Mouse (Mus musculus): ENCODE data around the gene Acoxl. TPM values are rescaled to one million over a fixed set of nuclear protein-coding genes. Genes with fewer than 3 reads are reported as not detected.
A peak's percentile ranks its signal among the peaks of the same experiment; 100 is the strongest.

Gene Acoxl
- polyA plus RNA-seq, 1 experiment = not detected

- Histone ChIP-seq H3K27me3 (replicated peaks; ENCODE audit: control insufficient read depth, insufficient read depth, low read length) (no peaks in the 10 kb centered on the region), H3K27ac (ENCODE audit: insufficient read depth, low read depth, low read length) (no peak overlapping the region), H3K4me3 (ENCODE audit: insufficient read depth, low read depth, low read length) (no peak overlapping the region), H3K36me3 (ENCODE audit: control insufficient read depth, insufficient read depth, low read length) (no peaks in the 10 kb centered on the region), H3K4me1 (ENCODE audit: control insufficient read depth, insufficient read depth, low read length) (peaks cover 2% of the 10 kb centered on the region; the same call in 1 of the 2 replicates)
- TF ChIP-seq CTCF (conservative IDR thresholded peaks at IDR 0.05; ENCODE audit: insufficient read depth, insufficient read length, low read depth, low read length) = no peak
- no peak for TF ChIP-seq POLR2A (IDR thresholded peaks at IDR 0.05; ENCODE audit: low read depth, low read length)
- DNase-seq = no peak
- WGBS = 81% methylated on average over 22 of the region's 22 CpGs
Observed at GRCm38 (mm10) chr2:128137480-128138276, 299.0 kb downstream of the Acoxl start.

DNA sequence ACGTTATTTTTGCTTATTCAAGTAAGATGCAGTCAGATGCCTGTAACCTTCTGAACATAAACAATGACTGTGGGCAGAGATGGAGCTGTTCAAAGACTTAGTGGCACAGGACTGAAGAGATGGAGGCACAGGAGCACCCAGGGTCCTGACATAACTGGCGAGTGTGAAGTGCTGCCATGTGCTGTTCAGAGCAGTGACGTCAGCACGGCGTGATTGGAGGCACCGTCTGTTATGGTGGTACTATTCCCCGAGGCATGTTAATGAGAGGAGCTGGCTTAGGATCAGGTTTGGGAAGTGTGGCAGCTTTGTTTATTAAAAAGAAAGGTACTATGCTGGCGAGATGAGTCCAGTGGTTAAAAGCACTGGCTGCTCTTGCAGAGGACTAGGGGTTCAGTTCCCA is 300.2 kb downstream of the Acoxl start:
- peaks cover 2% of the 10 kb centered on the region; the same call in 1 of the 2 replicates for H3K4me1 ChIP-seq (ENCODE audit: control insufficient read depth, insufficient read depth, low read length)
- WGBS = 79% methylated on average over 8 of the region's 8 CpGs
- no peaks in the 10 kb centered on the region for H3K27me3 ChIP-seq (replicated peaks; ENCODE audit: control insufficient read depth, insufficient read depth, low read length)
- DNase-seq = no peak
- H3K27ac ChIP-seq (ENCODE audit: insufficient read depth, low read depth, low read length) = no peak overlapping the region
- H3K36me3 ChIP-seq (ENCODE audit: control insufficient read depth, insufficient read depth, low read length) = no peaks in the 10 kb centered on the region
- no peak for TF ChIP-seq CTCF (conservative IDR thresholded peaks at IDR 0.05; ENCODE audit: insufficient read depth, insufficient read length, low read depth, low read length)
- TF ChIP-seq POLR2A (IDR thresholded peaks at IDR 0.05; ENCODE audit: low read depth, low read length) = no peak
- H3K4me3 ChIP-seq (ENCODE audit: insufficient read depth, low read depth, low read length) = no peak overlapping the region

GRCm38 (mm10) chr2:128139781-128140180 is 301.1 kb downstream of the Acoxl start:
- Histone ChIP-seq H3K27me3 (replicated peaks; ENCODE audit: control insufficient read depth, insufficient read depth, low read length) (no peaks in the 10 kb centered on the region), H3K27ac (ENCODE audit: insufficient read depth, low read depth, low read length) (no peak overlapping the region), H3K4me3 (ENCODE audit: insufficient read depth, low read depth, low read length) (no peak overlapping the region), H3K4me1 (ENCODE audit: control insufficient read depth, insufficient read depth, low read length) (peaks cover 2% of the 10 kb centered on the region; the same call in 1 of the 2 replicates), H3K36me3 (ENCODE audit: control insufficient read depth, insufficient read depth, low read length) (no peaks in the 10 kb centered on the region)
- WGBS = 38% methylated on average over 15 of the region's 15 CpGs
- TF ChIP-seq POLR2A (IDR thresholded peaks at IDR 0.05; ENCODE audit: low read depth, low read length) = no peak
- TF ChIP-seq CTCF (conservative IDR thresholded peaks at IDR 0.05; ENCODE audit: insufficient read depth, insufficient read length, low read depth, low read length) = no peak
- peak; percentile 72 for DNase-seq

DNA sequence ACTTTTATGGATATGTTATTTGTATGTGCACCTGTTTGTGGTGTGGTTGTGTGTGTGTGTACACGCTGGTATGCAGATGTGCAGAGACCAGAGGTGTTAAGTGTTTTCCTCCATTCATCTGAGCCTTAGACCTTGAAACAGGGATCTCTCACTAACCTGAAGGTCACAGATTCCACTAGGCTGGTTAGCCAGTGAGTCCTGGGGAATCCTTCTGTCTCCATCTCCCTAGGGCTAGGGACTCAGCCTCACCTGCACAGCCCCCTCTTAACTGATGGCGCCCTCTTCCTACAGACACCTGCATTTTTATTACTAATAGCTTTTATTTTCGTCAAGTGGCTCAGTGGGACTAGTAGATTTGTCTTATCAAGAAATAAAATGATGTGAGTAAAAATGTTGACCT is 301.5 kb downstream of the Acoxl start:
- Histone ChIP-seq H3K27ac (ENCODE audit: insufficient read depth, low read depth, low read length) (no peak overlapping the region), H3K36me3 (ENCODE audit: control insufficient read depth, insufficient read depth, low read length) (no peaks in the 10 kb centered on the region), H3K4me1 (ENCODE audit: control insufficient read depth, insufficient read depth, low read length) (peaks cover 2% of the 10 kb centered on the region; the same call in 1 of the 2 replicates), H3K4me3 (ENCODE audit: insufficient read depth, low read depth, low read length) (no peak overlapping the region), H3K27me3 (replicated peaks; ENCODE audit: control insufficient read depth, insufficient read depth, low read length) (no peaks in the 10 kb centered on the region)
- no peak for DNase-seq
- 61% methylated on average over 3 of the region's 3 CpGs for WGBS
- TF ChIP-seq POLR2A (IDR thresholded peaks at IDR 0.05; ENCODE audit: low read depth, low read length) (no peak), CTCF (conservative IDR thresholded peaks at IDR 0.05; ENCODE audit: insufficient read depth, insufficient read length, low read depth, low read length) (no peak)

- TF ChIP-seq CTCF (conservative IDR thresholded peaks at IDR 0.05; ENCODE audit: insufficient read depth, insufficient read length, low read depth, low read length) = no peak
- TF ChIP-seq POLR2A (IDR thresholded peaks at IDR 0.05; ENCODE audit: low read depth, low read length) = no peak
- DNase-seq = no peak
- Histone ChIP-seq H3K36me3 (ENCODE audit: control insufficient read depth, insufficient read depth, low read length) (no peaks in the 10 kb centered on the region; the same call in 1 of the 2 replicates), H3K27me3 (replicated peaks; ENCODE audit: control insufficient read depth, insufficient read depth, low read length) (no peaks in the 10 kb centered on the region), H3K4me1 (ENCODE audit: control insufficient read depth, insufficient read depth, low read length) (peaks cover 5% of the 10 kb centered on the region; the same call in 1 of the 2 replicates), H3K27ac (ENCODE audit: insufficient read depth, low read depth, low read length) (no peak overlapping the region), H3K4me3 (ENCODE audit: insufficient read depth, low read depth, low read length) (no peak overlapping the region)
Observed at GRCm38 (mm10) chr2:128143992-128144391, 305.3 kb downstream of the Acoxl start.

- WGBS = 63% methylated on average over 3 of the region's 3 CpGs
- peak; percentile 31 for DNase-seq
- no peaks in the 10 kb centered on the region for H3K27me3 ChIP-seq (replicated peaks; ENCODE audit: control insufficient read depth, insufficient read depth, low read length)
- H3K4me1 ChIP-seq (ENCODE audit: control insufficient read depth, insufficient read depth, low read length) = peaks cover 3% of the 10 kb centered on the region; the same call in 1 of the 2 replicates
- H3K27ac ChIP-seq (ENCODE audit: insufficient read depth, low read depth, low read length) = no peak overlapping the region
- H3K4me3 ChIP-seq (ENCODE audit: insufficient read depth, low read depth, low read length) = no peak overlapping the region
- no peaks in the 10 kb centered on the region; the same call in 1 of the 2 replicates for H3K36me3 ChIP-seq (ENCODE audit: control insufficient read depth, insufficient read depth, low read length)
- no peak for TF ChIP-seq POLR2A (IDR thresholded peaks at IDR 0.05; ENCODE audit: low read depth, low read length)
- no peak for TF ChIP-seq CTCF (conservative IDR thresholded peaks at IDR 0.05; ENCODE audit: insufficient read depth, insufficient read length, low read depth, low read length)
Observed at GRCm38 (mm10) chr2:128145433-128145832, 306.8 kb downstream of the Acoxl start.

GRCm38 (mm10) chr2:128149596-128149995 is 310.9 kb downstream of the Acoxl start:
- WGBS = 70% methylated on average over 5 of the region's 5 CpGs
- H3K4me1 ChIP-seq (ENCODE audit: control insufficient read depth, insufficient read depth, low read length) = peaks cover 3% of the 10 kb centered on the region; the same call in 1 of the 2 replicates
- TF ChIP-seq CTCF (conservative IDR thresholded peaks at IDR 0.05; ENCODE audit: insufficient read depth, insufficient read length, low read depth, low read length) = no peak
- TF ChIP-seq POLR2A (IDR thresholded peaks at IDR 0.05; ENCODE audit: low read depth, low read length) = no peak
- H3K4me3 ChIP-seq (ENCODE audit: insufficient read depth, low read depth, low read length) = no peak overlapping the region
- H3K36me3 ChIP-seq (ENCODE audit: control insufficient read depth, insufficient read depth, low read length) = no peaks in the 10 kb centered on the region; the same call in 1 of the 2 replicates
- peak; percentile 15 for DNase-seq
- H3K27ac ChIP-seq (ENCODE audit: insufficient read depth, low read depth, low read length) = no peak overlapping the region
- no peaks in the 10 kb centered on the region for H3K27me3 ChIP-seq (replicated peaks; ENCODE audit: control insufficient read depth, insufficient read depth, low read length)
